Mouse (Mus musculus) hematopoietic stem cell, adult 5-6 weeks (primary cell): Measurements from ENCODE around the gene Gm21637. TPM values are rescaled to one million over a fixed set of nuclear protein-coding genes. Genes with fewer than 3 reads are reported as not detected.
"Not testable (repeated sequence)": the region's sequence is repeated elsewhere in the genome, so short reads cannot be mapped to it uniquely, and the experiment has no call there.

Experiments
- ATAC-seq, 2 experiments: fragments of 125-278 bp in 1 of 2; replicated peaks in 1 of 2; 2 replicates each; pipeline ENCODE4 v1.8.0; 2016 to 2017; ENCODE audit warnings: inconsistent platforms in 2 of 2, mild to moderate bottlenecking in 2 of 2, moderate number of reproducible peaks in 2 of 2, low read depth in 1 of 2, moderate TSS enrichment in 1 of 2; ENCODE audit not compliant: low FRiP score in 2 of 2, poor library complexity in 2 of 2, severe bottlenecking in 2 of 2, insufficient read depth in 1 of 2, low TSS enrichment in 1 of 2
- total RNA-seq: library from RNA; stranded (forward); fragments of 172-1452, 232-1000 nt; gene quantifications from 2 replicates; pipeline ENCODE4 v1.2.3, GENCODE M21; 2017

Gene Gm21637
- not detected in 2 replicates for total RNA-seq

DNA sequence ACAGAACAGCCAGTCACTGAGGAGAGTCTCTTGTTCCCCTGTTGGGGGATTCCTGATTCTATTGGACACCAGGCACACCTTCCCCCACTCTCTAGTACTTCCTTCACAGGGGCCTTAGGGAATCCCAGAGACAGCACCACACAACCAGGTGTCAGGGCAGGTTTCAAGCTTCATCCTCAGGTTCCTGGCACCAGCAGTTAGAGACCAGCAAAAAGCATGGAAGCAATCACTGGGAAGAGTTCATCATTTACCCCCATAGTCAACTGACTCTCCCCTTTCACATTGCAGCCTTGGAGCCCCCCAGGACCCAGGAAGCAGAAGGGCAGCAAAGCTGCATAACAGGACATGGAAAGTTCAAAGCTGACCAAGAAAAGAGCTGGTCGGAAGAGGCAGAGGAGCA, at the start of gene Gm21637:
TSS of gene Gm21637 (plus strand) at position 301 of the 400 bp plus-strand sequence.
- not testable (repeated sequence) for ATAC-seq

Other genes with a start within 250 kb of the Gm21637 start
- gene Btbd35f25, start 244.9 kb upstream of the Gm21637 start, total RNA-seq: not detected in 2 replicates
- not detected in 2 replicates for gene Btbd35f22, start 85.8 kb downstream of the Gm21637 start, total RNA-seq